Mouse (Mus musculus) ES-Bruce4 (cell line): ENCODE measurements at regions not wholly inside any gene's neighbourhood (a gene's known extent, or its start where the extent isn't known, plus 50 kb on each side); places are given as distances from the start of the nearest gene placed in this dataset.

Source experiments
- H3K27ac ChIP-seq: 2 replicates; pipeline ENCODE4 v1.5.1; 2012; ENCODE audit warnings: low read length, inconsistent platforms; ENCODE audit not compliant: insufficient read depth
- H3K27me3 ChIP-seq: 2 replicates; pipeline ENCODE4 v1.6.1; 2012; ENCODE audit warnings: mild to moderate bottlenecking, low read length, inconsistent platforms; ENCODE audit not compliant: control insufficient read depth, poor library complexity, insufficient read depth, severe bottlenecking
- H3K36me3 ChIP-seq: 2 replicates; pipeline ENCODE4 v1.6.1; 2012; ENCODE audit warnings: inconsistent platforms, mild to moderate bottlenecking, low read length, moderate library complexity; ENCODE audit not compliant: control insufficient read depth, poor library complexity, insufficient read depth, severe bottlenecking
- H3K4me1 ChIP-seq: one replicate; pipeline ENCODE4 v1.8.1; 2011; ENCODE audit warnings: low read length; ENCODE audit not compliant: control insufficient read depth, insufficient read depth
- H3K4me3 ChIP-seq: 2 replicates; pipeline ENCODE4 v1.5.1; 2011; ENCODE audit warnings: low read depth, mild to moderate bottlenecking, low read length
- H3K9ac ChIP-seq: 2 replicates; pipeline ENCODE4 v1.6.1; 2012; ENCODE audit warnings: low read depth, mild to moderate bottlenecking, inconsistent platforms; ENCODE audit not compliant: poor library complexity, severe bottlenecking
- H3K9me3 ChIP-seq: replicated peaks from 2 replicates; pipeline ENCODE4 v1.6.1; 2012; ENCODE audit warnings: mild to moderate bottlenecking, low read length, inconsistent platforms; ENCODE audit not compliant: control insufficient read depth, poor library complexity, insufficient read depth, severe bottlenecking
- CTCF ChIP-seq: IDR thresholded peaks from one replicate; pipeline ENCODE4 v1.8.1; 2011; ENCODE audit warnings: low read depth, low read length
- EP300 ChIP-seq: IDR thresholded peaks from 2 replicates; pipeline ENCODE4 v1.6.1; 2011; ENCODE audit warnings: low read depth, low read length; ENCODE audit not compliant: insufficient read depth
- POLR2A ChIP-seq: IDR thresholded peaks from one replicate; pipeline ENCODE4 v1.8.1; 2011; ENCODE audit warnings: low read length; ENCODE audit not compliant: insufficient read depth

- no peaks in the 10 kb centered on the region for H3K36me3 ChIP-seq
- H3K27me3 ChIP-seq: no peaks in the 10 kb centered on the region
- peak overlapping the region; percentile 93 for H3K9ac ChIP-seq
- H3K4me3 ChIP-seq: peak overlapping the region; percentile 93
- H3K4me1 ChIP-seq: peaks cover 4% of the 10 kb centered on the region
- TF ChIP-seq POLR2A: no peak
- TF ChIP-seq EP300: no peak
- TF ChIP-seq CTCF: no peak
- H3K27ac ChIP-seq: no peak overlapping the region
- no peaks in the 10 kb centered on the region for H3K9me3 ChIP-seq
Observed at GRCm38 (mm10) chr9:32032521-32033185, 83.3 kb upstream of the Arhgap32 start.

- Histone ChIP-seq H3K4me3 (no peak overlapping the region), H3K9me3 (no peaks in the 10 kb centered on the region), H3K9ac (no peak overlapping the region), H3K27me3 (no peaks in the 10 kb centered on the region), H3K27ac (no peak overlapping the region), H3K4me1 (peaks cover 4% of the 10 kb centered on the region), H3K36me3 (no peaks in the 10 kb centered on the region)
- TF ChIP-seq EP300: no peak
- TF ChIP-seq POLR2A: no peak
- no peak for TF ChIP-seq CTCF
Observed at GRCm38 (mm10) chr9:32033937-32034336, 82.0 kb upstream of the Arhgap32 start.

- no peak overlapping the region for H3K4me3 ChIP-seq
- no peak overlapping the region for H3K9ac ChIP-seq
- no peaks in the 10 kb centered on the region for H3K27me3 ChIP-seq
- no peaks in the 10 kb centered on the region for H3K36me3 ChIP-seq
- no peaks in the 10 kb centered on the region for H3K4me1 ChIP-seq
- no peak for TF ChIP-seq CTCF
- TF ChIP-seq POLR2A: no peak
- TF ChIP-seq EP300: no peak
- H3K27ac ChIP-seq: no peak overlapping the region
- H3K9me3 ChIP-seq: no peaks in the 10 kb centered on the region
Observed at GRCm38 (mm10) chr9:32039999-32040398, 75.9 kb upstream of the Arhgap32 start.

- Histone ChIP-seq H3K27ac (no peak overlapping the region), H3K4me3 (no peak overlapping the region), H3K36me3 (no peaks in the 10 kb centered on the region), H3K4me1 (no peaks in the 10 kb centered on the region), H3K9ac (no peak overlapping the region), H3K27me3 (no peaks in the 10 kb centered on the region), H3K9me3 (no peaks in the 10 kb centered on the region)
- TF ChIP-seq CTCF (no peak), POLR2A (no peak), EP300 (no peak)
Observed at GRCm38 (mm10) chr9:32043344-32043743, 72.6 kb upstream of the Arhgap32 start.

GRCm38 (mm10) chr9:32046791-32047190, 69.1 kb upstream of the Arhgap32 start:
- TF ChIP-seq CTCF (no peak), POLR2A (no peak), EP300 (no peak)
- Histone ChIP-seq H3K27me3 (no peaks in the 10 kb centered on the region), H3K9ac (no peak overlapping the region), H3K4me3 (no peak overlapping the region), H3K4me1 (no peaks in the 10 kb centered on the region), H3K36me3 (no peaks in the 10 kb centered on the region), H3K27ac (no peak overlapping the region), H3K9me3 (no peaks in the 10 kb centered on the region)

- Histone ChIP-seq H3K27ac (no peak overlapping the region), H3K4me3 (no peak overlapping the region), H3K9ac (no peak overlapping the region), H3K36me3 (no peaks in the 10 kb centered on the region), H3K4me1 (no peaks in the 10 kb centered on the region), H3K27me3 (no peaks in the 10 kb centered on the region), H3K9me3 (no peaks in the 10 kb centered on the region)
- no peak for TF ChIP-seq EP300
- TF ChIP-seq POLR2A: no peak
- no peak for TF ChIP-seq CTCF
Observed at GRCm38 (mm10) chr9:32048941-32049340, 67.0 kb upstream of the Arhgap32 start.
